Mouse (Mus musculus) cerebral cortex, adult 2 months (tissue): ENCODE measurements around the gene Sun1.

Experiments used
- WGBS: fragments of 180-500 bp; shearing (Covaris S2); methylation state at CpG from one replicate; pipeline ENCODE4 v1.1.7; 2018; 5-methylcytosine and 5-hydroxymethylcytosine counted together

Sun1 gene

GRCm38 (mm10) chr5:139199995-139200769, at the start of gene Sun1:
TSS of gene Sun1 (plus strand) at chr5:139200637.
- WGBS = 1% methylated on average over 64 of the region's 64 CpGs

- WGBS = 90% methylated on average over 8 of the region's 8 CpGs
These were observed 39.5 kb upstream of the Sun1 start for GRCm38 (mm10) chr5:139160899-139161298.

- 80% methylated on average over 10 of the region's 10 CpGs for WGBS
These were observed 38.8 kb upstream of the Sun1 start for GRCm38 (mm10) chr5:139161632-139162031.

- WGBS = 88% methylated on average over 6 of the region's 6 CpGs
These were observed 33.6 kb upstream of the Sun1 start for GRCm38 (mm10) chr5:139166781-139167361.

- 76% methylated on average over 1 of the region's 1 CpGs for WGBS
These were observed 32.9 kb upstream of the Sun1 start for GRCm38 (mm10) chr5:139167548-139167947.

GRCm38 (mm10) chr5:139171929-139172328, 28.5 kb upstream of the Sun1 start:
- WGBS = 90% methylated on average over 4 of the region's 4 CpGs

GRCm38 (mm10) chr5:139174141-139174540, 26.3 kb upstream of the Sun1 start:
- 64% methylated on average over 10 of the region's 10 CpGs for WGBS

GRCm38 (mm10) chr5:139174556-139175547, 25.6 kb upstream of the Sun1 start:
- 48% methylated on average over 10 of the region's 10 CpGs for WGBS

GRCm38 (mm10) chr5:139178895-139179631, 21.4 kb upstream of the Sun1 start:
- WGBS = 21% methylated on average over 11 of the region's 11 CpGs

- WGBS = 42% methylated on average over 2 of the region's 2 CpGs
These were observed 17.3 kb upstream of the Sun1 start for GRCm38 (mm10) chr5:139183131-139183530.

- WGBS = 93% methylated on average over 9 of the region's 9 CpGs
These were observed 16.8 kb upstream of the Sun1 start for GRCm38 (mm10) chr5:139183601-139184000.

GRCm38 (mm10) chr5:139184897-139185296, 15.5 kb upstream of the Sun1 start:
- 41% methylated on average over 4 of the region's 4 CpGs for WGBS

- WGBS = 63% methylated on average over 5 of the region's 5 CpGs
These were observed 10.7 kb upstream of the Sun1 start for GRCm38 (mm10) chr5:139189726-139190125.

GRCm38 (mm10) chr5:139190958-139191357, 9.5 kb upstream of the Sun1 start:
- WGBS = 50% methylated on average over 5 of the region's 5 CpGs

- 47% methylated on average over 3 of the region's 3 CpGs for WGBS
These were observed 1.7 kb upstream of the Sun1 start for GRCm38 (mm10) chr5:139198779-139199178.

GRCm38 (mm10) chr5:139199636-139199994, 822 bp upstream of the Sun1 start:
- WGBS = 24% methylated on average over 2 of the region's 2 CpGs

GRCm38 (mm10) chr5:139200770-139201569, 533 bp downstream of the Sun1 start:
- WGBS = under 1% methylated on average over 56 of the region's 57 CpGs

GRCm38 (mm10) chr5:139202127-139202526, 1.7 kb downstream of the Sun1 start:
- 48% methylated on average over 11 of the region's 11 CpGs for WGBS

- 53% methylated on average over 5 of the region's 5 CpGs for WGBS
These were observed 2.9 kb downstream of the Sun1 start for GRCm38 (mm10) chr5:139203312-139203711.

GRCm38 (mm10) chr5:139206081-139206480, 5.6 kb downstream of the Sun1 start:
- 60% methylated on average over 4 of the region's 4 CpGs for WGBS

- WGBS = 76% methylated on average over 7 of the region's 7 CpGs
These were observed 6.1 kb downstream of the Sun1 start for GRCm38 (mm10) chr5:139206525-139206924.
